Mouse (Mus musculus) ES-Bruce4 (cell line): Measurements from ENCODE around the gene Scp2. TPM values are rescaled to one million over a fixed set of nuclear protein-coding genes. Genes with fewer than 3 reads are reported as not detected.

Experiments used
- H3K27ac ChIP-seq: 2 replicates; pipeline ENCODE4 v1.5.1; 2012; ENCODE audit warnings: low read length, inconsistent platforms; ENCODE audit not compliant: insufficient read depth
- H3K27me3 ChIP-seq: 2 replicates; pipeline ENCODE4 v1.6.1; 2012; ENCODE audit warnings: mild to moderate bottlenecking, low read length, inconsistent platforms; ENCODE audit not compliant: control insufficient read depth, poor library complexity, insufficient read depth, severe bottlenecking
- H3K36me3 ChIP-seq: 2 replicates; pipeline ENCODE4 v1.6.1; 2012; ENCODE audit warnings: inconsistent platforms, mild to moderate bottlenecking, low read length, moderate library complexity; ENCODE audit not compliant: control insufficient read depth, poor library complexity, insufficient read depth, severe bottlenecking
- H3K4me1 ChIP-seq: one replicate; pipeline ENCODE4 v1.8.1; 2011; ENCODE audit warnings: low read length; ENCODE audit not compliant: control insufficient read depth, insufficient read depth
- H3K4me3 ChIP-seq: 2 replicates; pipeline ENCODE4 v1.5.1; 2011; ENCODE audit warnings: low read depth, mild to moderate bottlenecking, low read length
- H3K9ac ChIP-seq: 2 replicates; pipeline ENCODE4 v1.6.1; 2012; ENCODE audit warnings: low read depth, mild to moderate bottlenecking, inconsistent platforms; ENCODE audit not compliant: poor library complexity, severe bottlenecking
- H3K9me3 ChIP-seq: replicated peaks from 2 replicates; pipeline ENCODE4 v1.6.1; 2012; ENCODE audit warnings: mild to moderate bottlenecking, low read length, inconsistent platforms; ENCODE audit not compliant: control insufficient read depth, poor library complexity, insufficient read depth, severe bottlenecking
- CTCF ChIP-seq: IDR thresholded peaks from one replicate; pipeline ENCODE4 v1.8.1; 2011; ENCODE audit warnings: low read depth, low read length
- EP300 ChIP-seq: IDR thresholded peaks from 2 replicates; pipeline ENCODE4 v1.6.1; 2011; ENCODE audit warnings: low read depth, low read length; ENCODE audit not compliant: insufficient read depth
- POLR2A ChIP-seq: IDR thresholded peaks from one replicate; pipeline ENCODE4 v1.8.1; 2011; ENCODE audit warnings: low read length; ENCODE audit not compliant: insufficient read depth
- polyA plus RNA-seq: library from polyadenylated mRNA; stranded (reverse); fragments of >200 nt; gene quantifications from 2 replicates; pipeline ENCODE4 v1.2.4, GENCODE M21; 2011; ENCODE audit warnings: low read depth; ENCODE audit not compliant: missing spikeins, insufficient read depth, insufficient read length

Gene Scp2
- polyA plus RNA-seq, 1 experiment, result 54.4 TPM

DNA sequence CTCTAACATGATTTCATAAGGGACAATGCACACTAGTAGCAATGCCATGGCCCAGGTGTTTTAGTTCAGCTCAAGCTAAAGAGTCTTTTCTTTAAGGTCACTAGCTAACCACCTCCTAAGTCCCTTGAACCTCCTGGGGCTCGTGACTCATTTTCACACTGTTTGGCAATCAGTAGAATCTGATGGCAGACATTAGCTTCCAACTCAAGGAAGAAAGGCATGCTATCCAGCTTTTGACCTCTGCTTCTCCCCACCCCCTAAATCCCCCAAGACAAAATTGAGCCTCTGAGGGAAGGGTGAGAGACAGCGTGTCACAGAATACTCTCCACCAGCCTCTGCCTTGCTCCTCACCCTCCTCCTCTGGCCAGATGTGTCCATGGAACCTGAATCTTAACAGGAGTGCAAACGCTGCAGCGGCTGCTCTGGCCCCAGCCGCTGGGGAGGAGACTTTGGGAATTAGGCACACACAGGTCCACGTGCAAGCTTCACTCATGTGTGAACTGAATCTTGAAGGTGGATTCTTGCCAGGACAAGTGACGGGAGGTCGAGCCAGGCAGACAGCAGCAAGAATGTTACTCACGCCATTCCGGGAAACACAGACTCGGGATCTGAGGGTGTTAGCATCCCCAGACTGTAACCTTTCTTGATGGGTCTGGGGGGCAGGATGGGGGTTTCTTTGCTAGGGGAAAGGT is 146.0 kb downstream of the Scp2 start:
- Histone ChIP-seq H3K4me1 (no peaks in the 10 kb centered on the region), H3K27me3 (no peaks in the 10 kb centered on the region), H3K4me3 (no peak overlapping the region), H3K9me3 (no peaks in the 10 kb centered on the region), H3K36me3 (no peaks in the 10 kb centered on the region), H3K9ac (no peak overlapping the region), H3K27ac (no peak overlapping the region)
- TF ChIP-seq EP300 (no peak), CTCF (no peak), POLR2A (no peak)

DNA sequence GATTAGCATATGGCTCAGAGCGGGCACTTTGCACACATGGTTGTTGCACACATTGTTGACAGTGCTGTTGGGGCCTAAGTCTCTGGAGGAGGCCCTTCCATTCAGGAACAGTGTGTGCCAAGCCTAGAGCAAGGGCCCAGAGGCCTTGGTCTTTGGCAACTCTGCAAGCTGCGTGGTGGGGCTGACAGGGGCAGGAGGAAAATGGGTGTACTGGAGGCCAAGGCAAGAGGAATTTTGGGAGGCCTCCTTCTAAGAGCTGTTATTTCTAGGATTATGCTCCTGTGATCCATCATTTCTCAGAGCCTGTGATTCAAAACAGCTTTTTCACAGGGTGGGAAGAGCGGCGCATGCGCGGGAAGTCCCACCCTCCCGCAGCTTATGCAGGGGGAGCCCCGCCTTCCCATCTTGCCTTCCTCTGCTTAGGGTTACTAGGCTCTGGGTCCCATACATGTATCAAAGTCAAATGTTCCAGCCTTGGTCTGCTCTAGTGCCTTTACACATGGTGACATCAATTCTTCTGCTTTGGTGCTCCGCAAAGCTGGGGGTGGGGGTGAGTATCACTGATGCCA is 148.3 kb downstream of the Scp2 start:
- H3K27me3 ChIP-seq, result no peaks in the 10 kb centered on the region

DNA sequence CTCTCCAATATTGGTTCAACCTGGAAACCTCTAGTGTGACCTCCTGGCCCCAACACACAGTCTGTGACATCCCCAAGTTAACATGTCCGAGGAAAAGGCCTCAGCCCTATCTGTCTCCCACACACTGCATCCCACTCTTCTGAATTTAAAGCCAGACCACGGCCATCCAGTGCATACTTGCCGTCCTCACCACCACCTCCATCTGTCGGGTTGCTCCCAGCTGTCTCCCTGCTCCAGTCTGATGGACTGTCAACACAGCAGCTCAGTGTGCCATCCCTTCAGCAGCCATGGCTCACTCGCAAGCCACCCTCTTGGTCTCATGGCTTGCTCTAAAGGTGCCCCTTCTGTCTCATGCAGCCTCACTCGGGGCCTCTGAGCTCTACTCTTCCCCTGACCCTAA is 149.1 kb downstream of the Scp2 start:
- peaks cover 4% of the 10 kb centered on the region for H3K4me1 ChIP-seq
- TF ChIP-seq CTCF, result no peak
- no peak for TF ChIP-seq EP300
- TF ChIP-seq POLR2A, result no peak
- H3K27ac ChIP-seq, result no peak overlapping the region
- no peaks in the 10 kb centered on the region for H3K9me3 ChIP-seq
- H3K4me3 ChIP-seq, result no peak overlapping the region
- H3K36me3 ChIP-seq, result no peaks in the 10 kb centered on the region
- no peak overlapping the region for H3K9ac ChIP-seq
- H3K27me3 ChIP-seq, result no peaks in the 10 kb centered on the region

More for the DNA sequence above, 148.3 kb downstream of the Scp2 start:
- no peak for TF ChIP-seq POLR2A
- no peak for TF ChIP-seq CTCF
- no peak for TF ChIP-seq EP300
- Histone ChIP-seq H3K4me3 (no peak overlapping the region), H3K9ac (no peak overlapping the region), H3K27ac (no peak overlapping the region), H3K9me3 (no peaks in the 10 kb centered on the region), H3K4me1 (peaks cover 4% of the 10 kb centered on the region), H3K36me3 (no peaks in the 10 kb centered on the region)

DNA sequence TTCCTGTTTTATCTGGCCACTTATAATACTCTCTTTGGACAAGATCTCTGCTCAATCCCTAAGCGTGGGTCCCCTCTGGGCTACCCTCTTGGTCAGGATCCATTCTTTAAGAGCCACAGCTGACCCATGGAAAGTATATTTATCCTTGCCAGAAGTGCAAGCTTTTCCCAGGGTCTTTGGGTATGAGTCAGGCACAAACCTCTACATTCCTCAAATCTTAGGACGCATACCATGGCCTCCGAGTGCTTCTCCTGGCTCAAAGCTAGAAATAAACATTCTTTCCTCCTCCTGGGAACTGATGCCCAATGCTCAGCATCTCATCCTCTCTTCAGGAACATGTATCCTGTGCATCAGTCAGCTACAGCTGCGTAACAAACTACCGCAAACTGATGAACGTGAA is 149.8 kb downstream of the Scp2 start:
- Histone ChIP-seq H3K27me3 (no peaks in the 10 kb centered on the region), H3K4me3 (no peak overlapping the region), H3K27ac (no peak overlapping the region), H3K36me3 (no peaks in the 10 kb centered on the region), H3K9me3 (no peaks in the 10 kb centered on the region), H3K4me1 (peaks cover 4% of the 10 kb centered on the region), H3K9ac (no peak overlapping the region)
- TF ChIP-seq POLR2A, result no peak
- no peak for TF ChIP-seq EP300

Other genes starting within 250 kb of the Scp2 start
- gene Cpt2, start 221.4 kb downstream of the Scp2 start, polyA plus RNA-seq, result 35.9 and 41.5 TPM in 2 replicates
- 0.19 TPM in 1 of 2 replicates, not detected in the other for gene Slc1a7, start 176.7 kb downstream of the Scp2 start, polyA plus RNA-seq
- gene Podn, start 48.6 kb downstream of the Scp2 start, polyA plus RNA-seq, result 3.3 and 4.4 TPM in 2 replicates
- gene Echdc2, start 20.4 kb upstream of the Scp2 start, polyA plus RNA-seq, result 51.1 and 52.8 TPM in 2 replicates
- 22.3 and 23.2 TPM in 2 replicates for gene Zyg11a, start 73.0 kb upstream of the Scp2 start, polyA plus RNA-seq
- gene Zyg11b, start 156.1 kb upstream of the Scp2 start, polyA plus RNA-seq, result 26.7 and 30.8 TPM in 2 replicates
- gene Coa7, start 183.1 kb upstream of the Scp2 start, polyA plus RNA-seq, result 53.6 and 62.0 TPM in 2 replicates
- gene Shisal2a, start 238.4 kb upstream of the Scp2 start, polyA plus RNA-seq, result 1.2 and 1.4 TPM in 2 replicates